Mouse (Mus musculus) liver, postnatal 0 days (tissue): Measurements from ENCODE around the gene Neurl1b. TPM values are rescaled to one million over a fixed set of nuclear protein-coding genes. Genes with fewer than 3 reads are reported as not detected.

ENCODE experiments used
- ATAC-seq: fragments of 200-750 bp; cut with Nextera tagmentation; 2 replicates; pipeline ENCODE4 v1.8.0; 2017; ENCODE audit warnings: mild to moderate bottlenecking, moderate library complexity
- DNase-seq: peaks from one replicate; pipeline ENCODE4 v3.0.0-alpha.2; 2016
- H3K27ac ChIP-seq: fragments of 300-500 bp; sonication (generic); 2 replicates; pipeline ENCODE4 v1.5.1; 2014; ENCODE audit warnings: antibody characterized with exemption, moderate library complexity, mild to moderate bottlenecking, low read depth
- H3K27me3 ChIP-seq: fragments of 300-500 bp; sonication (generic); 2 replicates; pipeline ENCODE4 v1.6.1; 2014; ENCODE audit warnings: low read length, control low read depth, mixed read lengths; ENCODE audit not compliant: insufficient read depth
- H3K36me3 ChIP-seq: fragments of 300-500 bp; sonication (generic); replicated peaks from 2 replicates; pipeline ENCODE4 v1.6.1; 2014; ENCODE audit warnings: mild to moderate bottlenecking, control low read depth, low read length, moderate library complexity, mixed read lengths; ENCODE audit not compliant: insufficient read depth
- H3K4me1 ChIP-seq: fragments of 300-500 bp; sonication (generic); 2 replicates; pipeline ENCODE4 v1.6.1; 2014; ENCODE audit warnings: antibody characterized with exemption, mild to moderate bottlenecking, control low read depth; ENCODE audit not compliant: insufficient read depth
- H3K4me2 ChIP-seq: fragments of 300-500 bp; sonication (generic); 2 replicates; pipeline ENCODE4 v1.6.1; 2014; ENCODE audit warnings: low read depth, mild to moderate bottlenecking, low read length, moderate library complexity, mixed read lengths
- H3K4me3 ChIP-seq: fragments of 300-500 bp; sonication (generic); 2 replicates; pipeline ENCODE4 v1.5.1; 2014; ENCODE audit warnings: low read depth, low read length
- H3K9ac ChIP-seq: fragments of 300-500 bp; sonication (generic); replicated peaks from 2 replicates; pipeline ENCODE4 v1.6.1; 2014; ENCODE audit warnings: mild to moderate bottlenecking, moderate library complexity
- H3K9me3 ChIP-seq: fragments of 300-500 bp; sonication (generic); 2 replicates; pipeline ENCODE4 v1.6.1; 2016; ENCODE audit warnings: mild to moderate bottlenecking, control low read depth, low read length, mixed read lengths
- CTCF ChIP-seq: sonication (generic); IDR thresholded peaks from 2 replicates; pipeline ENCODE4 v1.5.1; 2016; ENCODE audit warnings: antibody characterized with exemption, low read depth
- EP300 ChIP-seq: IDR thresholded peaks from 2 replicates; pipeline ENCODE4 v1.6.1; 2016; ENCODE audit warnings: antibody characterized with exemption, low read depth, mild to moderate bottlenecking
- WGBS: fragments of 180-500 bp; shearing (Covaris S2); extraction: QIAGEN DNeasy Blood & Tissue Kit; methylation state at CpG from one replicate; pipeline ENCODE4 v1.1.7; 2014; ENCODE audit not compliant: insufficient replicate concordance; 5-methylcytosine and 5-hydroxymethylcytosine counted together
- polyA plus RNA-seq: library from polyadenylated mRNA; unstranded; fragments of >200 nt; fragmentation: Nextera tagmentation; extraction: Ambion mirVana; gene quantifications from 2 replicates; pipeline ENCODE4 v1.2.1, GENCODE M21; 2015

Neurl1b gene
- polyA plus RNA-seq, 1 experiment from 2014 or later, result 0.06 TPM

- Histone ChIP-seq H3K27ac (no peak overlapping the region), H3K4me2 (peak overlapping the region; percentile 96), H3K9me3 (no peaks in the 10 kb centered on the region), H3K4me1 (peaks cover 11% of the 10 kb centered on the region), H3K27me3 (peaks cover 47% of the 10 kb centered on the region), H3K9ac (peak overlapping the region; percentile 50; the same call in 1 of the 2 replicates), H3K36me3 (no peaks in the 10 kb centered on the region), H3K4me3 (peak overlapping the region; percentile 60)
- ATAC-seq, result no peak
- 4% methylated on average over 27 of the region's 27 CpGs for WGBS
- TF ChIP-seq EP300 (no peak), CTCF (no peak)
- DNase-seq, result no peak
These were observed 781 bp downstream of the Neurl1b start for GRCm38 (mm10) chr17:26415355-26415865.

GRCm38 (mm10) chr17:26416141-26416540 lies 1.5 kb downstream of the Neurl1b start:
- Histone ChIP-seq H3K27ac (no peak overlapping the region), H3K4me3 (no peak overlapping the region), H3K9me3 (no peaks in the 10 kb centered on the region), H3K4me1 (peaks cover 11% of the 10 kb centered on the region), H3K9ac (no peak overlapping the region), H3K4me2 (no peak overlapping the region), H3K36me3 (no peaks in the 10 kb centered on the region), H3K27me3 (peaks cover 43% of the 10 kb centered on the region)
- ATAC-seq, result no peak
- no peak for TF ChIP-seq EP300
- no peak for TF ChIP-seq CTCF
- WGBS, result 51% methylated on average over 3 of the region's 3 CpGs
- no peak for DNase-seq

- no peak overlapping the region for H3K4me3 ChIP-seq
- no peak for ATAC-seq
- WGBS, result 80% methylated on average over 6 of the region's 6 CpGs
- no peak for TF ChIP-seq CTCF
- TF ChIP-seq EP300, result no peak
- H3K4me1 ChIP-seq, result peaks cover 11% of the 10 kb centered on the region
- H3K27ac ChIP-seq, result no peak overlapping the region
- no peak overlapping the region for H3K9ac ChIP-seq
- H3K27me3 ChIP-seq, result peaks cover 34% of the 10 kb centered on the region
- no peaks in the 10 kb centered on the region for H3K36me3 ChIP-seq
- DNase-seq, result no peak
- H3K4me2 ChIP-seq, result no peak overlapping the region
- no peaks in the 10 kb centered on the region for H3K9me3 ChIP-seq
These were observed 3.3 kb downstream of the Neurl1b start for GRCm38 (mm10) chr17:26417770-26418421.

- H3K27ac ChIP-seq, result no peak overlapping the region
- peaks cover 16% of the 10 kb centered on the region for H3K27me3 ChIP-seq
- no peak overlapping the region for H3K9ac ChIP-seq
- no peak for ATAC-seq
- no peak for DNase-seq
- no peaks in the 10 kb centered on the region for H3K9me3 ChIP-seq
- 0 out of 2 replicates have a peak, but pooled peaks cover 2% of the 10 kb centered on the region for H3K4me1 ChIP-seq
- no peaks in the 10 kb centered on the region for H3K36me3 ChIP-seq
- no peak overlapping the region for H3K4me2 ChIP-seq
- TF ChIP-seq CTCF (no peak), EP300 (no peak)
- no peak overlapping the region for H3K4me3 ChIP-seq
- WGBS, result 69% methylated on average over 7 of the region's 7 CpGs
These were observed 6.0 kb downstream of the Neurl1b start for GRCm38 (mm10) chr17:26420491-26421247.

- Histone ChIP-seq H3K9me3 (no peaks in the 10 kb centered on the region), H3K4me3 (no peak overlapping the region), H3K27ac (no peak overlapping the region), H3K36me3 (no peaks in the 10 kb centered on the region), H3K4me1 (0 out of 2 replicates have a peak, but pooled peaks cover 2% of the 10 kb centered on the region), H3K9ac (no peak overlapping the region), H3K27me3 (peaks cover 7% of the 10 kb centered on the region), H3K4me2 (no peak overlapping the region)
- ATAC-seq, result no peak
- TF ChIP-seq CTCF, result peak; percentile 64
- TF ChIP-seq EP300, result no peak
- peak; percentile 26 for DNase-seq
- 58% methylated on average over 3 of the region's 3 CpGs for WGBS
These were observed 6.9 kb downstream of the Neurl1b start for GRCm38 (mm10) chr17:26421561-26421960.

- Histone ChIP-seq H3K27ac (no peak overlapping the region), H3K4me1 (0 out of 2 replicates have a peak, but pooled peaks cover 2% of the 10 kb centered on the region), H3K9me3 (no peaks in the 10 kb centered on the region), H3K4me2 (no peak overlapping the region), H3K4me3 (no peak overlapping the region), H3K27me3 (peaks cover 2% of the 10 kb centered on the region; the same call in 1 of the 2 replicates), H3K36me3 (no peaks in the 10 kb centered on the region), H3K9ac (no peak overlapping the region)
- 61% methylated on average over 6 of the region's 6 CpGs for WGBS
- ATAC-seq, result no peak
- TF ChIP-seq CTCF, result no peak
- DNase-seq, result no peak
These were observed 7.8 kb downstream of the Neurl1b start for GRCm38 (mm10) chr17:26422390-26422789.
